Mouse (Mus musculus) c-Kit-positive CD71-negative TER-119-negative erythroid progenitor cells, embryonic 14.5 days (primary cell): ENCODE data around the gene Stac2.

Source experiments
- DNase-seq: peaks from one replicate; pipeline ENCODE4 v3.0.0-alpha.2; 2013; ENCODE audit warnings: low read depth

The Stac2 gene

GRCm38 (mm10) chr11:98021118-98021517, 32.1 kb downstream of the Stac2 start:
- DNase-seq, result no peak

GRCm38 (mm10) chr11:98020710-98021109, 32.6 kb downstream of the Stac2 start:
- no peak for DNase-seq

- DNase-seq, result no peak
Measured at GRCm38 (mm10) chr11:98019883-98020610, 33.2 kb downstream of the Stac2 start.

- no peak for DNase-seq
Measured at GRCm38 (mm10) chr11:98018858-98019641, 34.2 kb downstream of the Stac2 start.

- no peak for DNase-seq
Measured at GRCm38 (mm10) chr11:98018222-98018621, 35.0 kb downstream of the Stac2 start.

GRCm38 (mm10) chr11:98016824-98017223, 36.4 kb downstream of the Stac2 start:
- DNase-seq, result no peak

GRCm38 (mm10) chr11:98016177-98016576, 37.1 kb downstream of the Stac2 start:
- DNase-seq, result no peak

DNA sequence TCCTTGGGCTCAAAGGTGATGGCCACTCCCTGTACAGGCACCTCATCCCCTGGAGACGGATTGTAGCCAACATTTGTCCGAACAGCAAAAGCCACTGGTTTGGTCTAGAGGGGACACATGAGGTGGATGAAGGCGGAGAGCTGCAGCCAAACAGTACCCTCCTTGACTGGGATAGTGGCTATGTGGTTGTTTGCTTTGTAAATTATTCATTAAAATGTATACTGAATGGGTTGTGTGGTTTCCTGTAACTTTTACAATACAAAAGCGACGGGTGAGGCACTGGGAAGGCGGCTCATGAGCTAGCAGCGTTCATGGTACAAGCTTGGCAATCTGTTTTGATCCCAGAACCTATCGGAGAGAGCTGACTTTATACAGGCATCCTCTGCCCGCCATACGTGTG, 40.4 kb downstream of the Stac2 start:
- no peak for DNase-seq

- DNase-seq, result no peak
Measured at GRCm38 (mm10) chr11:98011716-98012115, 41.5 kb downstream of the Stac2 start.

GRCm38 (mm10) chr11:98008087-98008486, 45.2 kb downstream of the Stac2 start:
- no peak for DNase-seq

- no peak for DNase-seq
Measured at GRCm38 (mm10) chr11:98005686-98006085, 47.6 kb downstream of the Stac2 start.

- DNase-seq, result no peak
Measured at GRCm38 (mm10) chr11:98005076-98005475, 48.2 kb downstream of the Stac2 start.

DNA sequence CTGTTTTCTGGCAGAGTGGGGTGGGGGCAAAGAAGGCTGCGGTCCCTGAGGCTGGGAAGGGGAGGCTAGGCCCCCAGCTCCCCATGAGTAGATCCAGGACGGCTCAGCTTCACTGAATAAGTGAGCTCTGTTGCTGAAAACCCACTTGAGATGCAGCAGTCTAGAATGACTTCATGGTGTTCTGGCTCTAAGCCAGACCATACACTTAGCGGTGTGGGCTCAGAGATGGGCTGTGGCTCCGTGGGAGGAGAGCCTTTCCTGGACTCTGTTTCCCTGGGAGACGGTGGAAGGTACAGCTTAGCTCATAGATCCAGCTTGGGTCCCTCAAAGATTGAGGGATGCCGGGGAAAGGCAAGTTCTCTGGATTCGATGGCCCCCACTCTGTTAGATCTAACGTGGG, 49.1 kb downstream of the Stac2 start:
- no peak for DNase-seq

DNA sequence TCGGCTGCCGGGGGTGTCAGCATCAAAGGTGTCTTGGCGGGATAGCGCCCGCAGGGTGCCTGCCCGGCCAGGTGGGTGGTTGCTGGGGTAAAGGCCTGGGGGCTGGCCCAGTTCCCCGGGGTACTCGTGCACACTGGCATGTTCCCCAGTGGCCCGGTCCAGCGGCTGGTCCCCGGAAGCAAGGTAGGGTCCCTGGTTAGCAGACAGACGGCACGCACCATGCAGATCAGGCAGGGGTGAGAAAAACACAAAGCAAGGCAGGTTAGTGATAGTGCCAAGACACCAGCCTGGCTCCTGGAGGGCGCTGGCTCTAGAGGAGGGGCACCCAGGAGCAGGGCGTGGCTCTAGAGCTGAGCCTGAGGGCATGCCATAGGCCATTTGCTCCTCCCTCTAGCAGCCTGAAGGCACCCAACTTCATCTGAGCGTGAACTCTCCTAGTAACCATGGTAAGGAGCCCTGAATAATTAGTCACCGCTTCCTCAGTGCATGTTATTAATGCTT, 50.0 kb downstream of the Stac2 start:
- DNase-seq, result no peak

DNA sequence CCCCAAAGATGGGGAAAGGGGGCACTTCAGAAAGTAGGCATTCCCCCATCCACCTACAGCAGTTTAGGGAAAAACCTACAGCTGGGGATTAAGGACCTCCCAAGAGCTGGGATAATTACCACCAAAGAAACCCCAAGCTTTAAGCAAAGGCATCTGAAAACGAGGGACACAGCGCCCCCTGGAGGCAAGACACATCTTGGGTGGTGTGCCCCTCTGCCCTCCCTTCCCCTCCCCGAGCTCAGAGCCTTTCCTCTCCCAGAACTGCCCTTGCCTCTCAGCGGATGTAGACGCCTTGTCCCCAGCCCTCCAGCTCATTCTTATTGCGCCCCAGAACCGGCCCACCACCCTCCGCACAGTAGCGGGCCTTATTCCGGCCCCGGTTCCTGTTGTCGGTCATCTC, 50.6 kb downstream of the Stac2 start:
- DNase-seq, result peak; percentile 79

DNA sequence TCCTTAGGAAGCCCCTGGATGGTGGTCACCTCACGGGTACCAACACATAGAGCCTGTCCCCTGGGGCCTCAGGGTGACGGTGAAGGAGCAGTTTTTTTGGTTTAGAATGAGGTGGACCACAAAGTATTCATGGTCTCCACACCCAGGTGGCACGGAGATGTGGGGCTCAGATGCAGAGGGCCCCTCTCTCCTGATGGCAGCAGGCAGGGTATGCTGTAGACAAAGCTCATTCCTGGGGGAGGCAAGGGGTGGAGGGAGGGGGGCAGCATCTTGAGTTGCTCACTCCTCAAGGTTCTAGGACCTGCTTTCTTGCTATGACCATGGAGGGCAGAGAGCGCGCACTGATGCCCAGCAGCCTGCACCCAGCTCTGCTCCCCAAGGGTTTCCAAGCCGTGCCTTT, 51.3 kb downstream of the Stac2 start:
- no peak for DNase-seq

- no peak for DNase-seq
Measured at GRCm38 (mm10) chr11:98001351-98001824, 51.9 kb downstream of the Stac2 start.

DNA sequence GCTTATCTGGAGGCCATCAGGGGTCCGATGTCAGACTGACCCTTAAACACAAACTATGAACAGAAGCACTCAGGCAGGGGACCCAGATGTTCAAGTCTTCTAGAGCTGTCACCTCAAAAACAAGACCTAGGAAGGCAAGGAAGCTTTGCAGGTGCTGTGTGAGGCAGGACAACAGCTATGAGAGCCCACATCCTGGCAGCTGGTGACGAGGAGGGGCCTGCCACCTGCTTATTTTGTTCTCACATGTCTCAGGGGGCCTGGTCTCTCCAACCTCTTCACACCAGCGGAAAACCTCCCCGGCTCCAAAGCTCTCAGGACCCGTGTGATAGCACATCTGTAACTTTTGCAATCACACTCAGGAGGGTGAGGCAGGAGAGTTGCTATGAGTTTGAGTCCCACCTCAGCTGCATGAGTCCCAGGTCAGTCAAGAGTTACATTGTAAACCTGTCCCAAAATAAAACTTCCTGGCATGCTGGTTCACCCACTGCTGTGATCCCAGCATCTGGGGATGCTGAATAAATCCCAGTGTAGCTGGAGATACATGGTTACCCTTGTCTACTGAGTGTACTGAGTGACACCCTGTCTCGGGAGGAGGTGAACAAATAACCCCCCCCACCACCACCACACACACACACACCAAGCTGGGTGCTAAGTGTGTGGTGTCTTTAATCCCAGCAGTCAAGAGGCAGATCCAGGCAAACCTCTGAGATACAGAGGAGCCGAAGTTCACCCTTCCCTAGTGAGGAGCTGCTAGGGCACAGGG, 52.7 kb downstream of the Stac2 start:
- DNase-seq, result no peak

- no peak for DNase-seq
Measured at GRCm38 (mm10) chr11:97999748-98000147, 53.5 kb downstream of the Stac2 start.

GRCm38 (mm10) chr11:97998898-97999608, 54.2 kb downstream of the Stac2 start:
- DNase-seq, result no peak

- DNase-seq, result no peak
Measured at GRCm38 (mm10) chr11:97998074-97998793, 55.0 kb downstream of the Stac2 start.
